Mouse (Mus musculus) G1E (cell line): ENCODE results near the gene AI661453.

Experiments used
- CTCF ChIP-seq: IDR thresholded peaks from 2 replicates; pipeline ENCODE4 v1.5.1; 2012; ENCODE audit warnings: low read depth, low read length, inconsistent platforms, mixed read lengths
- GATA1 ChIP-seq: IDR thresholded peaks from 2 replicates; pipeline ENCODE4 v1.6.1; 2012; ENCODE audit warnings: borderline replicate concordance, low read length, inconsistent platforms, mixed read lengths

DNA sequence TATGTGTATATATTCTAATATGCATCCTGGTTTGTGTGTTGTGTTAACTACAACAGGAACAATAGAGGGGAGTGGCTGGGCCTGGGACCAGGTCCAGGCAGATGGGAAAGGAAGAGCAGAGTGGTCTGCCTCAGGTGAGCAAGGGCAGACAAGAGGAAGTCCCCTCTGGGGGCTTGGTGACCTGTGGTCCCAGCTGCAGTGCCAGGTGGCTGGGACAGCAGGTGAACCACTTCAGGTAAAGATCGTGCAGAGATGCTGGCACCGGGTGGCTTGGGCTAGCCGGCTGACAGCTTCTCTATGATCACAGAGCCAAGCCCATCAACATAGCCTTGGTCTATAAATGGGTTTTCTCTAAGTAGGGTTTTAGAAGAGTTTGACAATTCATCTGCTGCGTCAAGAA, 33.7 kb downstream of the AI661453 start:
- no peak for TF ChIP-seq CTCF
- TF ChIP-seq GATA1 = no peak
